Mouse (Mus musculus) small intestine, adult 2 months (tissue): ENCODE data around the gene Atg10.

ENCODE experiments used
- CTCF ChIP-seq: fragments of 200-500 bp; IDR thresholded peaks from 2 replicates; pipeline ENCODE4 v1.5.1; 2012; ENCODE audit warnings: low read depth, mild to moderate bottlenecking, control low read depth, inconsistent platforms, low read length, moderate library complexity, mixed read lengths; ENCODE audit not compliant: insufficient replicate concordance, insufficient read length; ENCODE audit errors: extremely low read depth
- POLR2A ChIP-seq: fragments of 200-500 bp; IDR thresholded peaks from 2 replicates; pipeline ENCODE4 v1.6.1; 2012; ENCODE audit warnings: low read depth, mild to moderate bottlenecking, control low read depth, inconsistent platforms, low read length, moderate library complexity

- no peak for TF ChIP-seq CTCF
- no peak for TF ChIP-seq POLR2A
Measured at GRCm38 (mm10) chr13:91171766-91172491, 51.8 kb downstream of the Atg10 start.
